In genomic region chr19:12797071-12797470, GRCm38 (mm10) we compare ENCODE assay signal across 7 mouse cellular contexts. TPM values are rescaled to one million over a fixed set of nuclear protein-coding genes. Genes with fewer than 3 reads are reported as not detected.
DNase-seq lines count a peak whose midpoint lies in the region; ATAC-seq and TF ChIP-seq lines count a peak whose summit lies in the region.

No protein-coding gene starts in this region.

- H3K9ac ChIP-seq in liver, adult 2 months (ENCODE audit: low read depth, low read length) = no peak overlapping the region
- H3K9ac ChIP-seq in neural tube, embryonic 13.5 days = peak overlapping the region; percentile 72

- TF ChIP-seq POLR2A in cortical plate, adult 2 months (IDR thresholded peaks at IDR 0.05; ENCODE audit: extremely low read depth, insufficient read depth, low read length) = no peak
- no peak for TF ChIP-seq POLR2A in liver, adult 2 months (IDR thresholded peaks at IDR 0.05; ENCODE audit: extremely low read depth, insufficient read depth, low read length)

- H3K4me1 ChIP-seq in cortical plate, adult 2 months (ENCODE audit: control insufficient read depth, insufficient read depth, low read length) = 0 out of 2 replicates have a peak, but pooled peaks cover 1% of the 10 kb centered on the region
- H3K4me1 ChIP-seq in hindbrain, embryonic 10.5 days (replicated peaks) = peaks cover 21% of the 10 kb centered on the region
- peaks cover 4% of the 10 kb centered on the region; the same call in 1 of the 2 replicates for H3K4me1 ChIP-seq in liver, adult 2 months (ENCODE audit: control insufficient read depth, insufficient read depth, low read length)
- H3K4me1 ChIP-seq in neural tube, embryonic 13.5 days (replicated peaks) = peaks cover 24% of the 10 kb centered on the region

- peak overlapping the region; percentile 92; the same call in 1 of the 2 replicates for H3K27ac ChIP-seq in cortical plate, adult 2 months (ENCODE audit: insufficient read depth, low read length)
- peak overlapping the region; percentile 99 for H3K27ac ChIP-seq in hindbrain, embryonic 10.5 days
- H3K27ac ChIP-seq in liver, adult 2 months (replicated peaks; ENCODE audit: insufficient read depth, low read depth, low read length) = no peak overlapping the region
- H3K27ac ChIP-seq in neural tube, embryonic 13.5 days (replicated peaks) = peak overlapping the region; percentile 99

- H3K4me2 ChIP-seq in neural tube, embryonic 13.5 days = peak overlapping the region; percentile 71

- H3K79me2 ChIP-seq in liver, adult 2 months (ENCODE audit: control insufficient read depth, insufficient read depth, low read length) = no peaks in the 10 kb centered on the region

- H3K4me3 ChIP-seq in cortical plate, adult 2 months (ENCODE audit: insufficient read depth, low read length) = peak overlapping the region; percentile 87
- peak overlapping the region; percentile 88 for H3K4me3 ChIP-seq in hindbrain, embryonic 10.5 days
- H3K4me3 ChIP-seq in liver, adult 2 months (ENCODE audit: insufficient read depth, low read depth, low read length) = peak overlapping the region; percentile 59; the same call in 1 of the 2 replicates
- H3K4me3 ChIP-seq in neural tube, embryonic 13.5 days = peak overlapping the region; percentile 95

- H3K9me3 ChIP-seq in hindbrain, embryonic 10.5 days = no peaks in the 10 kb centered on the region
- H3K9me3 ChIP-seq in neural tube, embryonic 13.5 days = no peaks in the 10 kb centered on the region

- WGBS in hindbrain, embryonic 10.5 days = 2% methylated on average over 7 of the region's 7 CpGs
- under 1% methylated on average over 7 of the region's 7 CpGs for WGBS in liver, adult 2 months
- WGBS in neural tube, embryonic 13.5 days = under 1% methylated on average over 7 of the region's 7 CpGs

- DNase-seq in 3134 (ENCODE audit: extremely low read depth, insufficient read length, low spot score) (peak; percentile 19), 416B (ENCODE audit: low read depth) (peak; percentile 80)
- no peak for DNase-seq in hindbrain, embryonic 10.5 days (ENCODE audit: low spot score)
- peak; percentile 69 for DNase-seq in liver, adult 2 months (ENCODE audit: extremely low read depth, low read depth, low spot score)
- DNase-seq in urinary bladder, postnatal 36 days (ENCODE audit: low spot score in 2 of 2) = no peak

- no peaks in the 10 kb centered on the region for H3K36me3 ChIP-seq in hindbrain, embryonic 10.5 days
- no peaks in the 10 kb centered on the region for H3K36me3 ChIP-seq in liver, adult 2 months (ENCODE audit: control insufficient read depth, insufficient read depth, low read length)
- no peaks in the 10 kb centered on the region for H3K36me3 ChIP-seq in neural tube, embryonic 13.5 days

- no peaks in the 10 kb centered on the region for H3K27me3 ChIP-seq in hindbrain, embryonic 10.5 days (ENCODE audit: insufficient read depth, poor library complexity, severe bottlenecking)
- no peaks in the 10 kb centered on the region for H3K27me3 ChIP-seq in liver, adult 2 months (ENCODE audit: control insufficient read depth, insufficient read depth, low read length)
- H3K27me3 ChIP-seq in neural tube, embryonic 13.5 days = no peaks in the 10 kb centered on the region

- peak; percentile 42; the same call in 1 of the 2 replicates for TF ChIP-seq CTCF in cortical plate, adult 2 months (IDR thresholded peaks at IDR 0.05; ENCODE audit: extremely low read depth, insufficient read depth, low read length)
- TF ChIP-seq CTCF in liver, adult 2 months (IDR thresholded peaks at IDR 0.05; ENCODE audit: low read depth, low read length) = 0 out of 2 replicates have a peak, but pooled peaks have one; percentile 13

- ATAC-seq in neural tube, embryonic 13.5 days (ENCODE audit: low read depth) = no peak

RNA-seq across cellular contexts. Expression of gene Lpxn, which starts 1.1 kb away (rescaled TPM):
- polyA plus RNA-seq in cortical plate, adult 2 months (2012; rRNA removed) = 2.6 TPM in 2 replicates
- 0.73 and 1.1 TPM in 2 replicates for polyA plus RNA-seq in hindbrain, embryonic 10.5 days (2016; fragmentation: Nextera tagmentation; extraction: Ambion mirVana)
- 2.6 and 4.4 TPM in 2 replicates for total RNA-seq in liver, adult 2 months (2014; rRNA removed)
- 0.92 and 1.2 TPM in 2 replicates for polyA plus RNA-seq in liver, adult 2 months (2012; rRNA removed)
- 1.2 and 1.9 TPM in 2 replicates for polyA plus RNA-seq in neural tube, embryonic 13.5 days (2015; fragmentation: Nextera tagmentation; extraction: Ambion mirVana)

RNA-seq across cellular contexts. Expression of gene Zfp91, which starts 1.1 kb away (rescaled TPM):
- polyA plus RNA-seq in cortical plate, adult 2 months (2012; rRNA removed) = 51.3 and 55.9 TPM in 2 replicates
- polyA plus RNA-seq in hindbrain, embryonic 10.5 days (2016; fragmentation: Nextera tagmentation; extraction: Ambion mirVana) = 12.6 and 14.3 TPM in 2 replicates
- total RNA-seq in liver, adult 2 months (2014; rRNA removed) = 35.2 and 38.7 TPM in 2 replicates
- polyA plus RNA-seq in liver, adult 2 months (2012; rRNA removed) = 11.8 and 12.3 TPM in 2 replicates
- polyA plus RNA-seq in neural tube, embryonic 13.5 days (2015; fragmentation: Nextera tagmentation; extraction: Ambion mirVana) = 14.8 and 15.4 TPM in 2 replicates

RNA-seq across cellular contexts. Expression of gene Cntf, which starts 31.6 kb away (rescaled TPM):
- polyA plus RNA-seq in cortical plate, adult 2 months (2012; rRNA removed) = 2.1 and 3.2 TPM in 2 replicates
- 1.1 and 2.0 TPM in 2 replicates for polyA plus RNA-seq in hindbrain, embryonic 10.5 days (2016; fragmentation: Nextera tagmentation; extraction: Ambion mirVana)
- 1.4 and 3.0 TPM in 2 replicates for total RNA-seq in liver, adult 2 months (2014; rRNA removed)
- 0.66 TPM in 2 replicates for polyA plus RNA-seq in liver, adult 2 months (2012; rRNA removed)
- polyA plus RNA-seq in neural tube, embryonic 13.5 days (2015; fragmentation: Nextera tagmentation; extraction: Ambion mirVana) = 0.87 and 1.2 TPM in 2 replicates

RNA-seq across cellular contexts. Expression of gene Gm5244, which starts 49.4 kb away (rescaled TPM):
- polyA plus RNA-seq in cortical plate, adult 2 months (2012; rRNA removed) = not detected in 2 replicates
- polyA plus RNA-seq in hindbrain, embryonic 10.5 days (2016; fragmentation: Nextera tagmentation; extraction: Ambion mirVana) = not detected in 2 replicates
- not detected in 2 replicates for total RNA-seq in liver, adult 2 months (2014; rRNA removed)
- polyA plus RNA-seq in liver, adult 2 months (2012; rRNA removed) = not detected in 2 replicates
- polyA plus RNA-seq in neural tube, embryonic 13.5 days (2015; fragmentation: Nextera tagmentation; extraction: Ambion mirVana) = not detected in 2 replicates

Comparison
In these comparisons a context has a peak if more than half of its experiments do, and no peak if none do; other contexts are left out.
1. DNase-seq: peak in 3134 (single experiment), 416B (single experiment) and liver, adult 2 months (single experiment); none in hindbrain, embryonic 10.5 days (single experiment) and urinary bladder, postnatal 36 days (0 of 2).
2. Peak in every context shown above with its lines, with median percentiles within 50 percentile points of each other: H3K4me3 ChIP-seq.